8 mouse cellular contexts compared by ENCODE assay signal in genomic region chr3:32379891-32380290, GRCm38 (mm10). TPM values are rescaled to one million over a fixed set of nuclear protein-coding genes. Genes with fewer than 3 reads are reported as not detected.
DNase-seq lines count a peak whose midpoint lies in the region; ATAC-seq and TF ChIP-seq lines count a peak whose summit lies in the region.

No protein-coding gene starts in this region.

- no peak overlapping the region for H3K27ac ChIP-seq in bone marrow macrophage, adult 2 months (ENCODE audit: insufficient read depth, low read depth, low read length)
- no peak overlapping the region for H3K27ac ChIP-seq in lung, postnatal 0 days (ENCODE audit: low read length)
- H3K27ac ChIP-seq in midbrain, embryonic 15.5 days, result no peak overlapping the region

- no peaks in the 10 kb centered on the region for H3K9me3 ChIP-seq in lung, postnatal 0 days (ENCODE audit: low read length)
- no peaks in the 10 kb centered on the region for H3K9me3 ChIP-seq in midbrain, embryonic 15.5 days

- TF ChIP-seq CTCF in bone marrow macrophage, adult 2 months (IDR thresholded peaks at IDR 0.05; ENCODE audit: low read depth, low read length), result 0 out of 2 replicates have a peak, but pooled peaks have one; percentile 12
- TF ChIP-seq CTCF in lung, postnatal 0 days (IDR thresholded peaks at IDR 0.05), result peak; percentile 77

- H3K4me1 ChIP-seq in bone marrow macrophage, adult 2 months (ENCODE audit: control insufficient read depth, insufficient read depth, low read length), result no peaks in the 10 kb centered on the region
- no peaks in the 10 kb centered on the region for H3K4me1 ChIP-seq in lung, postnatal 0 days (ENCODE audit: insufficient read depth, low read depth, low read length)
- H3K4me1 ChIP-seq in midbrain, embryonic 15.5 days, result no peaks in the 10 kb centered on the region

- H3K27me3 ChIP-seq in lung, postnatal 0 days (replicated peaks; ENCODE audit: insufficient read depth, low read length), result no peaks in the 10 kb centered on the region
- H3K27me3 ChIP-seq in midbrain, embryonic 15.5 days (replicated peaks), result no peaks in the 10 kb centered on the region

- TF ChIP-seq POLR2A in bone marrow macrophage, adult 2 months (IDR thresholded peaks at IDR 0.05; ENCODE audit: borderline replicate concordance, low read depth, low read length), result no peak

- TF ChIP-seq EP300 in lung, postnatal 0 days (IDR thresholded peaks at IDR 0.05), result no peak

- ATAC-seq in lung, postnatal 0 days, result no peak
- no peak for ATAC-seq in midbrain, embryonic 15.5 days (replicated peaks)

- no peak overlapping the region for H3K4me2 ChIP-seq in lung, postnatal 0 days (replicated peaks; ENCODE audit: low read depth, low read length)
- H3K4me2 ChIP-seq in midbrain, embryonic 15.5 days, result no peak overlapping the region

- no peak overlapping the region for H3K4me3 ChIP-seq in bone marrow macrophage, adult 2 months (ENCODE audit: insufficient read depth, low read length)
- H3K4me3 ChIP-seq in lung, postnatal 0 days (ENCODE audit: low read depth, low read length), result no peak overlapping the region
- no peak overlapping the region for H3K4me3 ChIP-seq in midbrain, embryonic 15.5 days

- DNase-seq in heart, postnatal 10 days, result peak; percentile 19 to 41
- DNase-seq in heart, adult 11 months, result no peak
- DNase-seq in A20 (ENCODE audit: low read depth, low spot score), result peak; percentile 55
- DNase-seq in lung, postnatal 0 days (ENCODE audit: low spot score), result peak; percentile 33
- DNase-seq in layer of hippocampus, postnatal 10 days (ENCODE audit: low spot score in 2 of 2), result no peak
- no peak for DNase-seq in adrenal gland, postnatal 4 days (ENCODE audit: low spot score in 2 of 2)

- 42% methylated on average over 2 of the region's 2 CpGs for WGBS in lung, postnatal 0 days
- 39% methylated on average over 2 of the region's 2 CpGs for WGBS in midbrain, embryonic 15.5 days

- intact Hi-C loops in heart, postnatal 10 days (cut with DNase I), result loop anchor here (5.0 kb wide), 1 partner anchor 127 kb away; no protein-coding TSS in a partner anchor

- H3K9ac ChIP-seq in lung, postnatal 0 days (replicated peaks; ENCODE audit: low read depth), result no peak overlapping the region
- no peak overlapping the region for H3K9ac ChIP-seq in midbrain, embryonic 15.5 days

- no peaks in the 10 kb centered on the region for H3K36me3 ChIP-seq in lung, postnatal 0 days (ENCODE audit: insufficient read depth, low read length)
- H3K36me3 ChIP-seq in midbrain, embryonic 15.5 days (replicated peaks), result no peaks in the 10 kb centered on the region

RNA-seq across cellular contexts. Expression of gene Zmat3, which starts 14.1 kb away (rescaled TPM):
- total RNA-seq in heart, postnatal 10 days (2021), result 10 to 100 TPM; 11.2 to 12.1 TPM
- polyA plus RNA-seq in bone marrow macrophage, adult 2 months (2012; ENCODE audit: insufficient read depth, insufficient read length, missing spikeins), result 10.0 and 11.6 TPM in 2 replicates
- polyA plus RNA-seq in lung, postnatal 0 days (2015; fragmentation: Nextera tagmentation; extraction: Ambion mirVana), result 1.9 and 2.1 TPM in 2 replicates
- total RNA-seq in layer of hippocampus, postnatal 10 days (2021), result 10 to 100 TPM; 64.5 to 66.5 TPM
- 10 to 100 TPM; 20.2 to 23.7 TPM for total RNA-seq in adrenal gland, postnatal 4 days (2021)
- polyA plus RNA-seq in midbrain, embryonic 15.5 days (2015; fragmentation: Nextera tagmentation; extraction: Ambion mirVana), result 7.0 and 8.0 TPM in 2 replicates

RNA-seq across cellular contexts. Expression of gene Pik3ca, which starts 17.6 kb away (rescaled TPM):
- 10 to 100 TPM; 48.6 to 57.2 TPM for total RNA-seq in heart, postnatal 10 days (2021)
- 45.1 and 49.7 TPM in 2 replicates for polyA plus RNA-seq in bone marrow macrophage, adult 2 months (2012; ENCODE audit: insufficient read depth, insufficient read length, missing spikeins)
- polyA plus RNA-seq in lung, postnatal 0 days (2015; fragmentation: Nextera tagmentation; extraction: Ambion mirVana), result 13.4 and 16.0 TPM in 2 replicates
- 10 to 100 TPM; 42.0 to 46.3 TPM for total RNA-seq in layer of hippocampus, postnatal 10 days (2021)
- total RNA-seq in adrenal gland, postnatal 4 days (2021), result 10 to 100 TPM; 49.5 to 54.0 TPM
- 12.8 and 13.6 TPM in 2 replicates for polyA plus RNA-seq in midbrain, embryonic 15.5 days (2015; fragmentation: Nextera tagmentation; extraction: Ambion mirVana)

Comparison
In these comparisons a context has a peak if more than half of its experiments do, and no peak if none do; other contexts are left out.
1. DNase-seq: peak in heart, postnatal 10 days (2 of 2), A20 (single experiment) and lung, postnatal 0 days (single experiment); none in heart, adult 11 months (single experiment), layer of hippocampus, postnatal 10 days (0 of 2) and adrenal gland, postnatal 4 days (0 of 2).